Mouse (Mus musculus): Measurements from ENCODE around the gene Vps51. TPM values are rescaled to one million over a fixed set of nuclear protein-coding genes. Genes with fewer than 3 reads are reported as not detected.

The Vps51 gene
- total and polyA plus RNA-seq, 2 experiments from 2014 or later: 32.5 to 55.2 TPM

DNA sequence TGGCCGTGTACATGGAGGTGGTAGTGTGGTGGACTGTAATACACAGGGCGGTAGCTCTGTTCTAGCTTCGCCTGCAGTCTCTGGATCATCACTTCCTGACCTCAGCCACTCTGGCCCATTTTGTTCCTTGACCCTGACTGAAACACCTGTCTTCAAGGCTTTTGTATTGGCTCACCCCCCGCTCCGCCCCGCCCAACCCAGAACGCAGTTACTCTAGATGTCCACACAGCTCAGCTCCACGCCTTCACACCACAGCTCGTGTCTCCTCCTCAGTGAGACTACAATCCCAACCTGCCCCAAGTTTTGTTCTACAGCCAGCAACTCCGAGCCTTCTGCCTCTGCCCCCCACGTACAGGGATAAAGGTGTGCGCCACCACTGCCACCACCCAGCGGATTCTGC, 11.8 kb upstream of the Vps51 start:
- Histone ChIP-seq H3K4me3 (ENCODE audit: low read depth, low read length) (no peak overlapping the region), H3K36me3 (replicated peaks; ENCODE audit: control insufficient read depth, insufficient read depth, low read length) (peaks cover 41% of the 10 kb centered on the region), H3K27ac (ENCODE audit: low read depth) (no peak overlapping the region), H3K27me3 (ENCODE audit: control insufficient read depth, insufficient read depth, low read length) (no peaks in the 10 kb centered on the region), H3K4me1 (ENCODE audit: control insufficient read depth, insufficient read depth) (peaks cover 11% of the 10 kb centered on the region), H3K9me3 (replicated peaks; ENCODE audit: control insufficient read depth, low read length) (no peaks in the 10 kb centered on the region), H3K4me2 (ENCODE audit: low read depth, low read length) (no peak overlapping the region), H3K9ac (replicated peaks; ENCODE audit: low read depth, low read length) (no peak overlapping the region)
- WGBS: 89% methylated on average over 13 of the region's 13 CpGs
- TF ChIP-seq EP300 (IDR thresholded peaks at IDR 0.05; ENCODE audit: low read depth) (no peak), CTCF (IDR thresholded peaks at IDR 0.05; ENCODE audit: low read depth) (no peak)
- no peak for ATAC-seq (ENCODE audit: insufficient read depth, low read depth)
- DNase-seq (ENCODE audit: low spot score): no peak

- Histone ChIP-seq H3K27ac (ENCODE audit: low read depth) (peak overlapping the region; percentile 52; the same call in 1 of the 2 replicates), H3K4me3 (ENCODE audit: low read depth, low read length) (peak overlapping the region; percentile 72), H3K4me2 (ENCODE audit: low read depth, low read length) (peak overlapping the region; percentile 87), H3K27me3 (ENCODE audit: control insufficient read depth, insufficient read depth, low read length) (no peaks in the 10 kb centered on the region), H3K9me3 (replicated peaks; ENCODE audit: control insufficient read depth, low read length) (no peaks in the 10 kb centered on the region), H3K9ac (replicated peaks; ENCODE audit: low read depth, low read length) (peak overlapping the region; percentile 44), H3K36me3 (replicated peaks; ENCODE audit: control insufficient read depth, insufficient read depth, low read length) (peaks cover 38% of the 10 kb centered on the region), H3K4me1 (ENCODE audit: control insufficient read depth, insufficient read depth) (peaks cover 13% of the 10 kb centered on the region)
- DNase-seq (ENCODE audit: low spot score): peak; percentile 50
- 0% methylated on average over 17 of the region's 17 CpGs for WGBS
- no peak for TF ChIP-seq CTCF (IDR thresholded peaks at IDR 0.05; ENCODE audit: low read depth)
- TF ChIP-seq EP300 (IDR thresholded peaks at IDR 0.05; ENCODE audit: low read depth): no peak
- ATAC-seq (ENCODE audit: insufficient read depth, low read depth): peak; percentile 59
These were observed 8.4 kb upstream of the Vps51 start for GRCm38 (mm10) chr19:6085417-6085879.

GRCm38 (mm10) chr19:6084478-6085248, 7.6 kb upstream of the Vps51 start, which contains the start of the genes Zfpl1 and Cdca5:
Gene Zfpl1 (minus strand): TSS chr19:6084956.
Gene Cdca5 (plus strand): TSS chr19:6084983.
- Histone ChIP-seq H3K4me2 (ENCODE audit: low read depth, low read length) (peak within 1 kb of the TSS; percentile 87), H3K27me3 (ENCODE audit: control insufficient read depth, insufficient read depth, low read length) (no peaks in the 10 kb centered on the region), H3K27ac (ENCODE audit: low read depth) (peak within 1 kb of the TSS; percentile 60), H3K9ac (replicated peaks; ENCODE audit: low read depth, low read length) (peak within 1 kb of the TSS; percentile 73), H3K4me3 (ENCODE audit: low read depth, low read length) (peak within 1 kb of the TSS; percentile 72), H3K4me1 (ENCODE audit: control insufficient read depth, insufficient read depth) (peaks cover 13% of the 10 kb centered on the region), H3K9me3 (replicated peaks; ENCODE audit: control insufficient read depth, low read length) (no peaks in the 10 kb centered on the region), H3K36me3 (replicated peaks; ENCODE audit: control insufficient read depth, insufficient read depth, low read length) (peaks cover 38% of the 10 kb centered on the region)
- peak; percentile 92 for ATAC-seq (ENCODE audit: insufficient read depth, low read depth)
- DNase-seq (ENCODE audit: low spot score): peak; percentile 96
- TF ChIP-seq EP300 (IDR thresholded peaks at IDR 0.05; ENCODE audit: low read depth) (0 out of 2 replicates have a peak, but pooled peaks have one; percentile 56), CTCF (IDR thresholded peaks at IDR 0.05; ENCODE audit: low read depth) (no peak)
- WGBS: under 1% methylated on average over 58 of the region's 58 CpGs

DNA sequence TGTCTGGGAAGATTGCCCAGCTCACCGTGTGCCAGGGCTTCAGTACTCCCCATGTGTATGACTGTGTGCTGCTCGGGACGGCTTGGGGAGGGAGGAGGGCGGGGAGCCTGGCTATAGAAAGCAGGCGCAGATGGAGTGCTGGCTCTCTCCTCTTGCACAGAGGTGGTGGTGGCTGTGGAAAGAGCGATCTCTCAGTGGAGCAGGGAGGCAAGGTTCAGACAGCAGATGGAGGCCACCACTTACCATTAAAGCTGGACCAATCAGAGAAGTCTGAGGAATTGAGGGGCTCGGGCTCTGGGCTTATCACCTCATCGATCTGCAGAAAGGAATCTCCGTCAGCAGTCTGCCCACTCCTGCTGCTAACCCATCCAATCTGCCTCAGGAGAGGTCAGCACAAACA, 5.1 kb upstream of the Vps51 start, which contains the start of gene Gm28374:
Gm28374 (minus strand) TSS at position 101 of the 400 bp plus-strand sequence.
- H3K4me1 ChIP-seq (ENCODE audit: control insufficient read depth, insufficient read depth): peaks cover 17% of the 10 kb centered on the region

GRCm38 (mm10) chr19:6079983-6080480, 3.0 kb upstream of the Vps51 start, which contains the start of gene Tmem262:
Gene Tmem262 (plus strand): TSS chr19:6080033.
- no peak for TF ChIP-seq CTCF (IDR thresholded peaks at IDR 0.05; ENCODE audit: low read depth)
- Histone ChIP-seq H3K4me3 (ENCODE audit: low read depth, low read length) (no peak within 1 kb of the TSS), H3K27me3 (ENCODE audit: control insufficient read depth, insufficient read depth, low read length) (no peaks in the 10 kb centered on the region), H3K9me3 (replicated peaks; ENCODE audit: control insufficient read depth, low read length) (no peaks in the 10 kb centered on the region), H3K4me2 (ENCODE audit: low read depth, low read length) (no peak within 1 kb of the TSS), H3K9ac (replicated peaks; ENCODE audit: low read depth, low read length) (no peak within 1 kb of the TSS), H3K4me1 (ENCODE audit: control insufficient read depth, insufficient read depth) (peaks cover 18% of the 10 kb centered on the region), H3K27ac (ENCODE audit: low read depth) (no peak within 1 kb of the TSS), H3K36me3 (replicated peaks; ENCODE audit: control insufficient read depth, insufficient read depth, low read length) (peaks cover 30% of the 10 kb centered on the region)
- DNase-seq (ENCODE audit: low spot score): no peak
- no peak for ATAC-seq (ENCODE audit: insufficient read depth, low read depth)
- 87% methylated on average over 12 of the region's 12 CpGs for WGBS

More for the DNA sequence above, 5.1 kb upstream of the Vps51 start, which contains the start of gene Gm28374:
- 86% methylated on average over 9 of the region's 9 CpGs for WGBS
- H3K4me3 ChIP-seq (ENCODE audit: low read depth, low read length): no peak within 1 kb of the TSS
- H3K9ac ChIP-seq (replicated peaks; ENCODE audit: low read depth, low read length): no peak within 1 kb of the TSS
- no peak within 1 kb of the TSS for H3K4me2 ChIP-seq (ENCODE audit: low read depth, low read length)
- no peak within 1 kb of the TSS for H3K27ac ChIP-seq (ENCODE audit: low read depth)
- no peak for DNase-seq (ENCODE audit: low spot score)
- peaks cover 28% of the 10 kb centered on the region for H3K36me3 ChIP-seq (replicated peaks; ENCODE audit: control insufficient read depth, insufficient read depth, low read length)
- ATAC-seq (ENCODE audit: insufficient read depth, low read depth): no peak
- H3K27me3 ChIP-seq (ENCODE audit: control insufficient read depth, insufficient read depth, low read length): no peaks in the 10 kb centered on the region
- TF ChIP-seq EP300 (IDR thresholded peaks at IDR 0.05; ENCODE audit: low read depth) (no peak), CTCF (IDR thresholded peaks at IDR 0.05; ENCODE audit: low read depth) (no peak)
- H3K9me3 ChIP-seq (replicated peaks; ENCODE audit: control insufficient read depth, low read length): no peaks in the 10 kb centered on the region

All from heart, postnatal 0 days (tissue).